Mouse (Mus musculus): Measurements from ENCODE around the gene Ankrd17.

The Ankrd17 gene

GRCm38 (mm10) chr5:90222937-90223336 is 143.4 kb downstream of the Ankrd17 start:
- DNase-seq (ENCODE audit: inconsistent age in 2 of 2, low spot score in 1 of 2), result peak in 1 of 2 experiments; percentile 54

GRCm38 (mm10) chr5:90217791-90218190 is 148.6 kb downstream of the Ankrd17 start:
- peak; percentile 71 to 92 for DNase-seq (ENCODE audit: inconsistent age in 2 of 2, low spot score in 1 of 2)

GRCm38 (mm10) chr5:90217226-90217625 is 149.2 kb downstream of the Ankrd17 start:
- DNase-seq (ENCODE audit: inconsistent age in 2 of 2, low spot score in 1 of 2), result peak in 1 of 2 experiments; percentile 83

- peak in 1 of 2 experiments; percentile 32 for DNase-seq (ENCODE audit: inconsistent age in 2 of 2, low spot score in 1 of 2)
Measured at GRCm38 (mm10) chr5:90213356-90213755, 153.0 kb downstream of the Ankrd17 start.

- DNase-seq (ENCODE audit: inconsistent age in 2 of 2, low spot score in 1 of 2), result peak in 1 of 2 experiments; percentile 81
Measured at GRCm38 (mm10) chr5:90203168-90203567, 163.2 kb downstream of the Ankrd17 start.

- DNase-seq (ENCODE audit: inconsistent age in 2 of 2, low spot score in 1 of 2), result no peak
Measured at GRCm38 (mm10) chr5:90202447-90203117, 163.8 kb downstream of the Ankrd17 start.

GRCm38 (mm10) chr5:90199922-90200632 is 166.3 kb downstream of the Ankrd17 start:
- DNase-seq (ENCODE audit: inconsistent age in 2 of 2, low spot score in 1 of 2), result no peak

GRCm38 (mm10) chr5:90194831-90195230 is 171.5 kb downstream of the Ankrd17 start:
- peak; percentile 31 to 83 for DNase-seq (ENCODE audit: inconsistent age in 2 of 2, low spot score in 1 of 2)

GRCm38 (mm10) chr5:90182782-90183181 is 183.6 kb downstream of the Ankrd17 start:
- DNase-seq (ENCODE audit: inconsistent age in 2 of 2, low spot score in 1 of 2), result no peak

- DNase-seq (ENCODE audit: inconsistent age in 2 of 2, low spot score in 1 of 2), result no peak
Measured at GRCm38 (mm10) chr5:90179094-90179493, 187.3 kb downstream of the Ankrd17 start.

GRCm38 (mm10) chr5:90178116-90178515 is 188.3 kb downstream of the Ankrd17 start:
- no peak for DNase-seq (ENCODE audit: inconsistent age in 2 of 2, low spot score in 1 of 2)

All from adrenal gland, adult (tissue).